Comparison of ENCODE assay signal across 16 mouse cellular contexts in the genomic region with DNA sequence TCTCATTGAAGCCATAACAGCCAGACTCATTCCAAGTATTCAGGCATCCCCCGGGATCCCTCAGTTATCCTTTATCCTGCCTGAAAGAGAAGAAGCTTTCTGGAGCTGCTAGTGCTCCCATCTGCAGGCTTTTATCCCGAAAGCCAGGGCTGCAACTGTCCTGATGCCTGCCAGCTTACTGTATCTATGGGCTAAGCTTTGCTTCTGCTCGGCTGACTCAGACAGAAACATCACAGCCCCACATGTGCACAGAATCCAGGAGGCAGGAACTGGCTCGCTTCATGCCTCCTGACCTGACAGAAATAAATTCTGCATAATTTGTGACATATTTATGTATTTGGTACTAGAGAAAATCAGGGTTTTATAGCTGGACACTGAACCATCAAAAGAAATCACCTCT.
A peak's percentile ranks its signal among the peaks of the same experiment; 100 is the strongest.
DNase-seq lines count a peak whose midpoint lies in the region; ATAC-seq and TF ChIP-seq lines count a peak whose summit lies in the region.
"Had no signal": no experiment of that assay in that cellular context is flagged by ENCODE, and none has a peak within 500 bp of the region (broad histone marks: within the 10 kb centered on the region; RNA-seq: fewer than 3 reads in every experiment).

No protein-coding gene starts in this region.

- H3K36me3 ChIP-seq in heart, postnatal 0 days (replicated peaks; ENCODE audit: control insufficient read depth, insufficient read depth, low read length): no peaks in the 10 kb centered on the region
- no peaks in the 10 kb centered on the region for H3K36me3 ChIP-seq in heart, embryonic 10.5 days
- no peaks in the 10 kb centered on the region for H3K36me3 ChIP-seq in midbrain, embryonic 16.5 days (ENCODE audit: control insufficient read depth, insufficient read depth, low read length)
- H3K36me3 ChIP-seq in midbrain, embryonic 11.5 days (ENCODE audit: control insufficient read depth, insufficient read depth, low read length): no peaks in the 10 kb centered on the region
- H3K36me3 ChIP-seq in hindbrain, postnatal 0 days (ENCODE audit: insufficient read depth, low read length): no peaks in the 10 kb centered on the region
- H3K36me3 ChIP-seq: limb, embryonic 13.5 days; liver, embryonic 15.5 days had no signal

- H3K27ac ChIP-seq in heart, postnatal 0 days (ENCODE audit: low read depth): peak overlapping the region; percentile 62
- no peak overlapping the region for H3K27ac ChIP-seq in heart, embryonic 10.5 days
- no peak overlapping the region for H3K27ac ChIP-seq in midbrain, embryonic 16.5 days (ENCODE audit: low read length)
- H3K27ac ChIP-seq in midbrain, embryonic 11.5 days (ENCODE audit: low read depth, low read length): no peak overlapping the region
- H3K27ac ChIP-seq in hindbrain, postnatal 0 days: peak overlapping the region; percentile 46; the same call in 1 of the 2 replicates
- H3K27ac ChIP-seq: limb, embryonic 13.5 days; liver, embryonic 15.5 days had no signal

- H3K4me1 ChIP-seq in heart, postnatal 0 days (ENCODE audit: control insufficient read depth, insufficient read depth): no peaks in the 10 kb centered on the region
- H3K4me1 ChIP-seq in heart, embryonic 10.5 days: no peaks in the 10 kb centered on the region
- H3K4me1 ChIP-seq in midbrain, embryonic 16.5 days (ENCODE audit: control insufficient read depth, insufficient read depth, low read length): peaks cover 7% of the 10 kb centered on the region; the same call in 1 of the 2 replicates
- 0 out of 2 replicates have a peak, but pooled peaks cover 2% of the 10 kb centered on the region for H3K4me1 ChIP-seq in midbrain, embryonic 11.5 days (ENCODE audit: control insufficient read depth, insufficient read depth, low read length)
- H3K4me1 ChIP-seq in hindbrain, postnatal 0 days (ENCODE audit: insufficient read depth, low read length): peaks cover 13% of the 10 kb centered on the region; the same call in 1 of the 2 replicates
- H3K4me1 ChIP-seq: limb, embryonic 13.5 days; liver, embryonic 15.5 days had no signal

- no peak overlapping the region for H3K4me2 ChIP-seq in heart, postnatal 0 days (ENCODE audit: low read depth, low read length)
- H3K4me2 ChIP-seq in midbrain, embryonic 16.5 days (ENCODE audit: low read length): no peak overlapping the region
- no peak overlapping the region for H3K4me2 ChIP-seq in midbrain, embryonic 11.5 days
- no peak overlapping the region for H3K4me2 ChIP-seq in hindbrain, postnatal 0 days (ENCODE audit: low read depth, low read length)
- H3K4me2 ChIP-seq: heart, embryonic 11.5 days; limb, embryonic 13.5 days; liver, embryonic 15.5 days had no signal

- no peak for TF ChIP-seq EP300 in heart, postnatal 0 days (IDR thresholded peaks at IDR 0.05; ENCODE audit: low read depth)

- H3K4me3 ChIP-seq in heart, postnatal 0 days (ENCODE audit: low read depth, low read length): no peak overlapping the region
- H3K4me3 ChIP-seq in heart, embryonic 10.5 days: no peak overlapping the region
- no peak overlapping the region for H3K4me3 ChIP-seq in midbrain, embryonic 16.5 days (ENCODE audit: low read depth, low read length)
- no peak overlapping the region for H3K4me3 ChIP-seq in midbrain, embryonic 11.5 days (ENCODE audit: low read depth, low read length)
- H3K4me3 ChIP-seq in hindbrain, postnatal 0 days (ENCODE audit: low read length): no peak overlapping the region
- H3K4me3 ChIP-seq: limb, embryonic 13.5 days; liver, embryonic 15.5 days had no signal

- H3K9ac ChIP-seq in heart, postnatal 0 days (replicated peaks; ENCODE audit: low read depth, low read length): no peak overlapping the region
- H3K9ac ChIP-seq in midbrain, embryonic 16.5 days (ENCODE audit: low read depth, low read length): no peak overlapping the region
- no peak overlapping the region for H3K9ac ChIP-seq in midbrain, embryonic 11.5 days (ENCODE audit: low read length)
- no peak overlapping the region for H3K9ac ChIP-seq in hindbrain, postnatal 0 days (replicated peaks; ENCODE audit: low read length)
- H3K9ac ChIP-seq: limb, embryonic 13.5 days; liver, embryonic 15.5 days had no signal

- no peak for DNase-seq in heart, postnatal 0 days (ENCODE audit: low spot score)
- DNase-seq in heart, embryonic 10.5 days (ENCODE audit: low spot score): no peak
- no peak for DNase-seq in midbrain, embryonic 11.5 days (ENCODE audit: low spot score, missing footprints)
- peak; percentile 13 for DNase-seq in gastrocnemius, postnatal 25 days
- DNase-seq in hindbrain, postnatal 0 days (ENCODE audit: low spot score): peak; percentile 41
- no peak for DNase-seq in right cerebral cortex, adult 2 months (ENCODE audit: low spot score in 2 of 2)
- DNase-seq: adrenal gland, postnatal 36 days; cerebellum, adult 9-11 months; heart, postnatal 4 days; kidney, postnatal 4 days had no signal

- ATAC-seq in heart, postnatal 0 days (ENCODE audit: insufficient read depth, low read depth): no peak
- peak; percentile 39; the same call in 1 of the 2 replicates for ATAC-seq in midbrain, embryonic 16.5 days
- ATAC-seq in midbrain, embryonic 11.5 days (ENCODE audit: low FRiP score): no peak
- peak; percentile 55; the same call in 1 of the 2 replicates for ATAC-seq in hindbrain, postnatal 0 days
- ATAC-seq: intestine, postnatal 0 days; lung, postnatal 0 days had no signal

- TF ChIP-seq CTCF in heart, postnatal 0 days (IDR thresholded peaks at IDR 0.05; ENCODE audit: low read depth): no peak
- no peak for TF ChIP-seq CTCF in hindbrain, postnatal 0 days (IDR thresholded peaks at IDR 0.05; ENCODE audit: low read depth)

- no peaks in the 10 kb centered on the region for H3K9me3 ChIP-seq in heart, postnatal 0 days (replicated peaks; ENCODE audit: control insufficient read depth, low read length)
- no peaks in the 10 kb centered on the region for H3K9me3 ChIP-seq in heart, embryonic 10.5 days
- H3K9me3 ChIP-seq in midbrain, embryonic 16.5 days (replicated peaks; ENCODE audit: control insufficient read depth, low read length, poor library complexity, severe bottlenecking): no peaks in the 10 kb centered on the region
- no peaks in the 10 kb centered on the region for H3K9me3 ChIP-seq in midbrain, embryonic 11.5 days (ENCODE audit: control insufficient read depth, low read length)
- H3K9me3 ChIP-seq in hindbrain, postnatal 0 days (ENCODE audit: low read length): no peaks in the 10 kb centered on the region
- H3K9me3 ChIP-seq: limb, embryonic 13.5 days; liver, embryonic 15.5 days had no signal

- H3K27me3 ChIP-seq in heart, postnatal 0 days (ENCODE audit: control insufficient read depth, insufficient read depth, low read length): no peaks in the 10 kb centered on the region
- H3K27me3 ChIP-seq in heart, embryonic 10.5 days (ENCODE audit: insufficient read depth, poor library complexity, severe bottlenecking): no peaks in the 10 kb centered on the region
- H3K27me3 ChIP-seq in midbrain, embryonic 16.5 days (ENCODE audit: control insufficient read depth, insufficient read depth, low read depth, low read length): no peaks in the 10 kb centered on the region
- no peaks in the 10 kb centered on the region for H3K27me3 ChIP-seq in midbrain, embryonic 11.5 days (ENCODE audit: control insufficient read depth, insufficient read depth, low read length)
- H3K27me3 ChIP-seq in hindbrain, postnatal 0 days (ENCODE audit: insufficient read depth, low read length): no peaks in the 10 kb centered on the region
- H3K27me3 ChIP-seq: limb, embryonic 13.5 days; liver, embryonic 15.5 days had no signal

- 50% methylated on average over 4 of the region's 4 CpGs for WGBS in heart, postnatal 0 days
- WGBS in heart, embryonic 10.5 days: 64% methylated on average over 4 of the region's 4 CpGs
- 60% methylated on average over 4 of the region's 4 CpGs for WGBS in midbrain, embryonic 16.5 days
- WGBS in midbrain, embryonic 11.5 days: 67% methylated on average over 4 of the region's 4 CpGs
- WGBS in hindbrain, postnatal 0 days: 35% methylated on average over 4 of the region's 4 CpGs

Comparison
In these comparisons a context has a peak if more than half of its experiments do, and no peak if none do; other contexts are left out.
1. ATAC-seq: peak in midbrain, embryonic 16.5 days (single experiment) and hindbrain, postnatal 0 days (single experiment); none in heart, postnatal 0 days (single experiment) and midbrain, embryonic 11.5 days (single experiment).
2. H3K27ac ChIP-seq: peak in heart, postnatal 0 days (single experiment) and hindbrain, postnatal 0 days (single experiment); none in heart, embryonic 10.5 days (single experiment), midbrain, embryonic 16.5 days (single experiment) and midbrain, embryonic 11.5 days (single experiment).
3. DNase-seq: peak in gastrocnemius, postnatal 25 days (single experiment) and hindbrain, postnatal 0 days (single experiment); none in heart, postnatal 0 days (single experiment), heart, embryonic 10.5 days (single experiment), midbrain, embryonic 11.5 days (single experiment) and right cerebral cortex, adult 2 months (0 of 2).